Mouse (Mus musculus): ENCODE results near the gene Mier2.

Mier2 gene

DNA sequence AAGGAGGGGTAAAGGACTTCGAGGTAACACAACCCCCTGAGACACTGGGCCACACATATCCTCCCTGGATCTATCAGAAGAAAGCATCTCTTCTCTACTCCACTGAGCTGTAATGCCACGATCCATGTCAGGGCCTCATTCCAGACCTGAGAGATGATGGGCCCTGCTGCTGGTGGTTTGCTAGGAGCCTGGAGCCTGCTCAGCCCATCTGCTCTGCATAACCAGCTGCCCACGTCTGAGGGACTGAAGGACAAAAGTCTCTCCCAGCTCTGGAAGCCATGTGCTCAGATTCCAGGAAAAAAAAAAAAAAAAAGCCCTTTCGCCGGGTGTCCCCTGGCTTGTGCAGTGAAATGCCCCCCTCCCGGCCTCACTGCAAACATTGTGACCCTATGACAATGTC is 20.8 kb upstream of the Mier2 start:
- DNase-seq (ENCODE audit: low spot score in 2 of 2) = no peak

GRCm38 (mm10) chr10:79574796-79575195 is 19.8 kb upstream of the Mier2 start:
- DNase-seq (ENCODE audit: low spot score in 2 of 2) = no peak

DNA sequence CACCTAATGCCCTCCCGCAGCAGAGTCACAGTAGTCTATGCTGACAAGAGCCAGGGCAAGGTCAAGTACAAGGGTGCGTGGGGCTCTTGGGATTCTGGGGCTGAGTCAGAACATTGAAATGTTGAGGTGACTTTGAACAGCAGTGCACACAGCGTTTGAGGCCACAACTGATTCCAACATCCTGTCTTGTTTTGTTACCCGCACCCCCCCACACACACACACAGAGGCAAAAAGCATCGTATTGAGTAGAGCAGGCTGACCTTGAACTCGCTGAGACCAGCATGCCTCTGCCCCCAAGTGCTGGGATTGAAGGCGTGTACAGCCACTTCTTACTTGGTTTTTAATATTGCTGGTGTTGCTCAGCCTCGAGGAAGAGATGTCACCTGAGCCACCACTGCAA is 19.4 kb upstream of the Mier2 start:
- no peak for DNase-seq (ENCODE audit: low spot score in 2 of 2)

GRCm38 (mm10) chr10:79573611-79574010 is 18.6 kb upstream of the Mier2 start:
- DNase-seq (ENCODE audit: low spot score in 2 of 2) = no peak

GRCm38 (mm10) chr10:79571314-79571713 is 16.3 kb upstream of the Mier2 start:
- no peak for DNase-seq (ENCODE audit: low spot score in 2 of 2)

- DNase-seq (ENCODE audit: low spot score in 2 of 2) = no peak
Observed at GRCm38 (mm10) chr10:79569921-79570320, 14.9 kb upstream of the Mier2 start.

- no peak for DNase-seq (ENCODE audit: low spot score in 2 of 2)
Observed at GRCm38 (mm10) chr10:79559716-79560115, 4.7 kb upstream of the Mier2 start.

DNA sequence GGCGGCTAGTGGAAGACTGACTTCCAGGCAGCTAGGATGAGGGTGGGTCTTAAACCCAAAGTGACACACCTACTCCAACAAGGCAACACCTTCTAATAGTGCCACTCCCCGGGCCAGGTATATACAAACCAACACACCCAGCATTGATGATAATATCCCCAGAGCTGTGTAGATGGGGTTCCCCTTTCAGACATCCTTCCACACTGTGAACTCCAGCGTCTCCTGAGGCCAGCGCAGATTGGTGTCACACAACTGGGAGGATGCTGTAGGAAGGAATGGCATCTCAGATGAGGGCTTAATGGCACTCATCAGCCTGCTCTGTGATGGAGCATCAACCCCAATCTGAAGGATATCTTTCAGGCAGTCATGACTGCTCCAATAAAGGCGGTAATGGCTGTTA is 2.5 kb upstream of the Mier2 start:
- DNase-seq (ENCODE audit: low spot score in 2 of 2) = no peak

- no peak for DNase-seq (ENCODE audit: low spot score in 2 of 2)
Observed at GRCm38 (mm10) chr10:79556951-79557350, 2.0 kb upstream of the Mier2 start.

- no peak for DNase-seq (ENCODE audit: low spot score in 2 of 2)
Observed at GRCm38 (mm10) chr10:79555238-79555724, 282 bp upstream of the Mier2 start.

GRCm38 (mm10) chr10:79553691-79554090 is 1.3 kb downstream of the Mier2 start:
- DNase-seq (ENCODE audit: low spot score in 2 of 2) = no peak

GRCm38 (mm10) chr10:79553176-79553575 is 1.8 kb downstream of the Mier2 start:
- DNase-seq (ENCODE audit: low spot score in 2 of 2) = no peak

DNA sequence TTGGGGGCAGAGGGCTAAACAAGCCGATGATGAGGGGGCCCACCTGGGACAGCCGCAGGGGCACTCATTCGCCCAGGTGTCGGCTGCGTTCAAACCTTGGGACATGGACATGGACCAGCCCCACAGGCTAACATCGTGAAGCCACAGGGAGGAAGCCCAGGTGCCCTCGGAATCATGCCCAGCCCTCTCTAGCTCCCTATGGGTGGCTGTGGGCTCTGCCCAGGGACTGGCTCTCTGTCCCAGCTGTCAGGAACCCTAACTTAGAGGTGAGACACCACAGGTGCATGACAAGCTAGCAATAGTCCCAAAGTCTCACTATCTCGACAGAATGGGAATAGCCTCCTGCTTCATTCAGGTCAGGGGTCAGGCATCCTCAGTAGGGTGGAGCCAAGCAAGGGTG is 2.5 kb downstream of the Mier2 start:
- DNase-seq (ENCODE audit: low spot score in 2 of 2) = no peak

GRCm38 (mm10) chr10:79550366-79550765 is 4.6 kb downstream of the Mier2 start:
- DNase-seq (ENCODE audit: low spot score in 2 of 2) = no peak

DNA sequence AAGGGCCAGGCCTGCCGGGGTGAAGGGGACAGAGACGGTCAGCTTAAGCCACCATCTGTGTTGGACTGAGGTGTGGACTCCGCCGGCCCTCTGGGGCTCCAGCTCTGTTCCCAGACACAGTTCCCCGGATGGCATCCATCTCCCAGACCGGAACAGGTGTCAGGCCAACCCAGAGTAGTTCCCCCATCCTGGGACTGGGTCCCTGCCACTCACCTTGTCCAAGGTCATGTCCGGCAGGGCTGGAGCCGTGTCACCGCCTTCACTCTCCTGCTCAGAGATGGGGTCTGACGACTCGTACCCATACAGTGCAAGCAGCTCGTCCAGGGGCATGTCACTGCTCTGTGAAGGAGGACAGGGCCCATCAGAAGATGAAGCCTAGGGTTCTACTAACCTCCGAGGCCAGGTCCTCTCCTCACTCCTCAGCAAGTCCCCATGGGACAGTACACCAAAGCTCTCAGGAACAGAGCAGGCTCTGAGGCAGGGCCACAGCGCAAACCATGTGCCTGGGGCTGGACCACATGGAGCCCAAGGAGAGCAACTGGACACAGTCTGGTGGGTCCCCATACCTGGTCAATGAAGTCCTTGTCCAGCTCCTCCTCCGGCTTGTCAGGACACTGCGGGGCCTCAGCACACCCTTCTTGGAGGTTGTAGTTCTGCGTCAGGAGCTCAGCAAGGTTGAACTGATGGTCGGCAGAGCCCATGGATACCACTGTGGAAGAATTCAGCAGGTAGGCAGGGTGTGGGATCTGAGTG is 5.9 kb downstream of the Mier2 start:
- no peak for DNase-seq (ENCODE audit: low spot score in 2 of 2)

GRCm38 (mm10) chr10:79548546-79548945 is 6.5 kb downstream of the Mier2 start:
- DNase-seq (ENCODE audit: low spot score in 2 of 2) = no peak

DNA sequence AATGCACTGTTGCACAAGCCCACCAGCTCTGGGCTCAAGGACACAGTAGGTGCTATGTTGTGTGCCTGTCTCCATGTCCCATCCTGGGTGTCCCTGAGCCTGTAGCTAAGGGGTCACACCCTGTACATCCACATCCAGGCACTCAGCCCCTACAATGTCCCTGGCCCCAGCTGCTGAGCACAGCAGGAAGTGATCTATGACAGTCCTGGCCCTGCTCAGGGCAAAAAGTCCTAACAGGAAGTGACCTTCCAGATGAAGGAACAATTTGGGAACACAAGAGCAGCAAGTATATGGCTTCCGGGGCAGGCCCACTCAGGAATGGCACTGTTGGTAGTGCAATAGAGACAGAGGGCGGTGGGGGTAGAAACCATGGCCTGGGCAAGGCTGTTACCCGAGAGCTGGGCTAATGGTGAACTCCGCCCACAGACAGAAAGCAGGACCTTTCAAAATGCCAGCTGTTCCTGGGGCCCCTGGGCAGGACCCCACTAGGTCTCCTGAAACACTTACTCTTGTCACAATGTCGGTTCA is 7.8 kb downstream of the Mier2 start:
- no peak for DNase-seq (ENCODE audit: low spot score in 2 of 2)

GRCm38 (mm10) chr10:79546483-79546882 is 8.5 kb downstream of the Mier2 start:
- DNase-seq (ENCODE audit: low spot score in 2 of 2) = no peak

GRCm38 (mm10) chr10:79545891-79546290 is 9.1 kb downstream of the Mier2 start:
- DNase-seq (ENCODE audit: low spot score in 2 of 2) = no peak

GRCm38 (mm10) chr10:79544631-79545030 is 10.4 kb downstream of the Mier2 start:
- no peak for DNase-seq (ENCODE audit: low spot score in 2 of 2)

GRCm38 (mm10) chr10:79543884-79544597 is 11.0 kb downstream of the Mier2 start:
- DNase-seq (ENCODE audit: low spot score in 2 of 2) = no peak

- DNase-seq (ENCODE audit: low spot score in 2 of 2) = no peak
Observed at GRCm38 (mm10) chr10:79542171-79542570, 12.8 kb downstream of the Mier2 start.

- DNase-seq (ENCODE audit: low spot score in 2 of 2) = no peak
Observed at GRCm38 (mm10) chr10:79541522-79541921, 13.5 kb downstream of the Mier2 start.
